Mouse (Mus musculus) lung, adult 2 months (tissue): ENCODE measurements around the gene Zfp2.

ENCODE experiments used
- CTCF ChIP-seq: fragments of 200-500 bp; IDR thresholded peaks from 2 replicates; pipeline ENCODE4 v1.5.1; 2011; ENCODE audit warnings: mild to moderate bottlenecking, low read length, control low read depth; ENCODE audit not compliant: insufficient read depth
- POLR2A ChIP-seq: fragments of 200-500 bp; IDR thresholded peaks from 2 replicates; pipeline ENCODE4 v1.6.1; 2011; ENCODE audit warnings: low read depth, mild to moderate bottlenecking, control low read depth, low read length, borderline replicate concordance; ENCODE audit errors: extremely low read depth

DNA sequence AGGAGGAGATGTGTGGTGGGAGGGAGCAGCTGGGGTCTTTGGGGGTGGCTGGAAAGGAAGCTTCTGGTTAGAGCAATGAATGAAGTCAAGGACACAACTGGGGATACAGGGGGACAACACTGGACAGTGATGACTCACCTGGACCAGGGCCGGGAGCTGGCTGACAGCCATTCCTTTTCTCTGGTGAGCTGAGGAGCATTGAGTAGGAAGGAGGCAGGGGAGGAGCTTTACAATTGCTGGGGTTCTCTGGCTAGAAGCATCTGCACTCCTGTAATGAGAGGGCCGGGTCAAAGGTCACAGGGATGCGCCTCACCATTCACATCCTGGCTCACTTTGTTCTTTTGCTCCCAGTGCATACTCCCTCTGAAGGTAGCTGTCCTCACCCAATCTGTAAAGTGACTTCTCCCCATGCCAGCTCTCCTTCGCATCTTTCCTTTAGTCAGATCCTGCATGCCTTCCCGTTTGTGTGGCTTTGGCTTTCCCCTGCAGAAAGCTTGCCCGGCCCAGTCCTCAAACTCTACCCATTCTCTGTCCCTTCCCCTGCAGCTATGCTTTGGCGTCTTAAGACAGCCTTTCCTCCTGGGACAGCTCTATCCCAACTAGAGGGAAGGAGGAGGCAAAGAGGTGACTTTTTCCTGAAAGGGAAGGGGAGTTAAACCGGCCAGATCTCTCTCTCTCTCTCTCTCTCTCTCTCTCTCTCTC, 29.6 kb downstream of the Zfp2 start:
- TF ChIP-seq POLR2A, result no peak
- no peak for TF ChIP-seq CTCF
